Mouse (Mus musculus) neutrophil, adult 5-6 weeks (primary cell): ENCODE results near the gene Ppil1. TPM values are rescaled to one million over a fixed set of nuclear protein-coding genes. Genes with fewer than 3 reads are reported as not detected.
A peak's percentile ranks its signal among the peaks of the same experiment; 100 is the strongest.
"Not testable (repeated sequence)": the region's sequence is repeated elsewhere in the genome, so short reads cannot be mapped to it uniquely, and the experiment has no call there.

Source experiments
- ATAC-seq: fragments of 151-379, 151-347 bp; 2 replicates; pipeline ENCODE4 v1.8.0; 2017; ENCODE audit warnings: mild to moderate bottlenecking, moderate TSS enrichment; ENCODE audit not compliant: insufficient number of reproducible peaks, poor library complexity, low FRiP score, severe bottlenecking; ENCODE audit errors: extremely low read depth
- total RNA-seq: library from RNA; stranded (forward); fragments of 200-1000 nt; gene quantifications from 2 replicates; pipeline ENCODE4 v1.2.3, GENCODE M21; 2017

Gene Ppil1
- total RNA-seq, 1 experiment from 2014 or later, result 25.7 TPM

DNA sequence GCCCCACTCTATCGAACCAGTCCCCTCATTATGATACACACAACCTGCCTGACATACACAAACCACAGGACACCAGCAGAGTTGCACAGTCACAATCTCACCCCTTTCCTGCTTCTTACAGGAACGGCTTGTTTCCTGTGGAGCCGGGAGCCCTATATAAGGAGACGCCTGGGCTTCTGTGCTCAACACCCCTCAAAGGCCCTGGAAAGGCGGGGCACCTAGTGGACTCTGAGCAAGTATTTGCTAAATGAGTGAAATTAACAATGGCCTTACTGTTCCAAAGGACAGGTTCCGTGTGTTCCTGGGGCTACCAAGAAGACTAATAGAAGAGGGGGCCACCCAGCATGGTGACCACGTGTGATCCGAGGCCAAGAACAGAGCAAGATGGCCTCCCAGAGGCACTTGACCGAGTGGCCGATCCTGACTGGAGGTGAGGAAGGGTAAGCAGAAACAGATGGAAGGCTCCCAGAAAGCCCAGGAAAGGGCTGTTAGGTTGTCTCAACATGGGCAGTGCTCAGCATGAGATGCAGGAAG is 5.9 kb downstream of the Ppil1 start:
- no peak for ATAC-seq

DNA sequence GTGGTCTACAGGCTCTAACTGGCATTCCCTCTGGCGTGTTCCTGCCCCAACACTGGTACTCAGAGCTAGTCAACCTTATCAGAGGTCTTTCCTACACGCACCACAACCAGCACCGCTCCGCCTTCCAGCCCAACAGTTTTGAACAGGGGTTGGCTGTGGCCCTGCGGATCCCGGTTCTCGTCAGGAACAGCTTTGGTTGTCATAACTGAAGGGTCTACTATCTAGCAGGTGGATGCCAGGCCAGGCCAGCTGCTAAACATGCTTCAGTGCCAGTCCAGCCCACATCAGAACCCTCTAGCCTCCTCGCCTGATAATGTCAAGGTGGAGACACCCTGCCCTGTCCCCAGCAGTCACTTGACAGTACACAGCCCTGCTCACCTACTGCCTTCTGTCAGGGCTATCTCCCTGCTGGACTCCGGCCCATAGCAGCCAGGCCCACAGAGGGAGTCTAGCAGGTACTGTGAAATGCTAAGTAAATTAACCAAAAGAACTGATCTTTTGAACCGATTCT is 6.9 kb downstream of the Ppil1 start:
- ATAC-seq, result no peak

DNA sequence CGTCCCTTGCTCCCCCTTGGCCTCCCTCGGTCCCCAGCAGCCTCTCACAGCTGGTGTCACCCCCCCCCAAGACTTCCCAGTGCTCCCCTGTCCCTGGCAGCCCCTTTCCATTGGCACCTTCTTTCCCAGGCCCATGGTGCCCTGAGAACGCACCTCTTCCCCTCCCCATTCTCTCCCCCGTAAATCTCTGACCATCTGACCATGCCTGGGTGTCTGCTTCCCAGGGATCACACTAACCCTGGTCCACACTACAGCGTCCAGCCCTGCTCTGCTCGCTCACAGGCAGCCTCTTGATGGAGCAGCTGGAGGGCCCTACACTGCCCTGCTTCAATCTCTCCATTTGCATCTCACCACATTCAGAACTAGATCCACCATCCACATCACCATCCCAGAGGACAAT is 7.5 kb downstream of the Ppil1 start:
- no peak for ATAC-seq

- ATAC-seq, result not testable (repeated sequence)
Observed at GRCm38 (mm10) chr17:29254784-29255183, 9.2 kb downstream of the Ppil1 start.

- ATAC-seq, result no peak
Observed at GRCm38 (mm10) chr17:29253684-29254083, 10.3 kb downstream of the Ppil1 start.

GRCm38 (mm10) chr17:29253236-29253635 is 10.8 kb downstream of the Ppil1 start:
- ATAC-seq, result no peak

GRCm38 (mm10) chr17:29251608-29252390 is 12.2 kb downstream of the Ppil1 start:
- ATAC-seq, result no peak

DNA sequence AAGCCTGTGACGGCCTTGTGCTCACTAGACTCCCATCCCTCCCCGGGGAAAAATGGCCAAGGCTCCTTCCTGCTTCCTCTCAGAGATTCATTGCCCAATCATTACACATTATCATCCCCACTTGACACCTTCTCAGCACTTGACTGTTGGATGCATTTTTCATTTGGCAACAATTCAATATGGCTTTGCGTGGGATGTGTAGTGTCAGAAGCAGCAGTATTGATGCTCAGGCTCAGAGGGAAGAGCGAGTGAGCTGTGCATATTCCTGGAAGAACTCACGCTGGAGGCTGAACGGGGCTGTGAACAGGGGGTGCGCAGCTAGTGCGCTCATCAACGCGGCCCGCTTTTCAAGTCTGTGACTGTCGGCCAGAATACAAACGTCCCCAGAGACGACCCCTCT is 13.0 kb downstream of the Ppil1 start:
- ATAC-seq, result not testable (repeated sequence)

DNA sequence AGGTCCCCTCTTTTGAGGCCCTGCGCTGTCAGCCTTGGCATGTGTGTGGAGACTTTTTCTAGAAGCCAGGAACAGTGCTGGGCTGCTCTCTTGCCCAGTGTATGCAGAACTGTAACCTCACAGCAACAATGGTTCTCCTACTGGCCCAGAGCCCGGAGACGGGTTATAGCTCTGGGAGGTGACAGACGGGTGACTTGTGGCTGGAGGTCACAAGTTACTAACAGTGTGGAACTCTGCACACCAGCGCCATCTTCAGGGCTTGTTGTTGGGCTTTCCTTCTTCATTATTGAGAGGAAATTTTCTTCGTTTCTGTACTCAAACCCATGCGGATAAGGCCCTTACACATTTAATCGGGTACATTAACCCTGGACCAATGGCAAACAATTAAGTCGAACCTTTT is 14.5 kb downstream of the Ppil1 start:
- ATAC-seq, result no peak

DNA sequence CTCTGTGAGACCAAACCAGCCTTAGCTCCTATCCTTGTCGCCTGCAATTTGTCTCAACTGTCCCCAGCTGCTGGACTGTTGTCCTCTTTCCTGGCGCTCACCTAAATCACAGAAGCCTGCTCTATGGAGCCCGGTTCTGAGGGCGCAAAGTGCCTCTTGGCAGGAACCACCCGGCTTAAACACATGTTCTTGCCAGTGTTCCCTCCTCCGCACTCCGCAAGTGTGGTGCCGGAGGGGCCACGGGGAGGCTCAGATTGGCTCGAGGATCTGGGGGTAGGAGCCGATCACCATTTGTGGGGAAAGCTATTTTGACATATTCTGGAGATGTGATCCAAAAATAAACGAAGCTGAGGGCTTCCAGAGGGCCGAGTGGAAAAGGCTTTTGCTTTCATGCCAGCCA is 16.1 kb downstream of the Ppil1 start:
- no peak for ATAC-seq

- ATAC-seq, result 0 out of 2 replicates have a peak, but pooled peaks have one; percentile 40
Observed at GRCm38 (mm10) chr17:29246602-29247001, 17.4 kb downstream of the Ppil1 start.

- ATAC-seq, result no peak
Observed at GRCm38 (mm10) chr17:29245725-29246124, 18.3 kb downstream of the Ppil1 start.

- ATAC-seq, result no peak
Observed at GRCm38 (mm10) chr17:29244912-29245311, 19.1 kb downstream of the Ppil1 start.

DNA sequence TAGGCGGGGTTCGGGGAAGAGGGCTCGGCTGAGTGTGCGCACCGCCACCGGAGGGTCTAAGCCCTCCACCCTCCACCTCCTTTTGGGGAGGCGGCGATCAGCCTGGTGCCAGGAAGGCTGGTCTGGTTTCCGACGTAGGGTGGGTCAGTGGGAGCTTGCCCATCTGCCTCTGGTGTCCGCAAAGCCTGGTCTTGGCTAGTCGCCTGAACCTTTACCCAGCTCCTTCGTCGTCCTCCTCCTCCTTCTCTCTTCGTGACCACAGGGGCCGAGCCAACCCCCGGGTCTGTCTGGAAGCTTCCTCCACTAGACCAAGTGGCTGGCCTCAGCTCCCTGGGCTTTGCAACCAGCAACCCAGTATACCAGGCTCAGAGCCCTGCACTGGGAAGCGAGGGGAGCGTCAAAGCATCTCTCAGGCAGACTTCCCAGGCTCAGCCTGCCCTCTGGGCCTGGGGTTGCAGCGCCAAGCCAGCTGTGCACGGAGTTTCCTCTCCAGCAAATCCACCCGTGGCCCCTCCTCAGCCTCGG is 25.5 kb downstream of the Ppil1 start:
- ATAC-seq, result no peak

GRCm38 (mm10) chr17:29237772-29238420 is 26.1 kb downstream of the Ppil1 start, which contains the start of gene Cpne5:
Gene Cpne5, minus strand, starts transcription at chr17:29238167.
- ATAC-seq, result no peak

GRCm38 (mm10) chr17:29237267-29237771 is 26.7 kb downstream of the Ppil1 start:
- no peak for ATAC-seq

GRCm38 (mm10) chr17:29236111-29236510 is 27.9 kb downstream of the Ppil1 start:
- ATAC-seq, result no peak

- ATAC-seq, result no peak
Observed at GRCm38 (mm10) chr17:29231109-29231508, 32.9 kb downstream of the Ppil1 start.

DNA sequence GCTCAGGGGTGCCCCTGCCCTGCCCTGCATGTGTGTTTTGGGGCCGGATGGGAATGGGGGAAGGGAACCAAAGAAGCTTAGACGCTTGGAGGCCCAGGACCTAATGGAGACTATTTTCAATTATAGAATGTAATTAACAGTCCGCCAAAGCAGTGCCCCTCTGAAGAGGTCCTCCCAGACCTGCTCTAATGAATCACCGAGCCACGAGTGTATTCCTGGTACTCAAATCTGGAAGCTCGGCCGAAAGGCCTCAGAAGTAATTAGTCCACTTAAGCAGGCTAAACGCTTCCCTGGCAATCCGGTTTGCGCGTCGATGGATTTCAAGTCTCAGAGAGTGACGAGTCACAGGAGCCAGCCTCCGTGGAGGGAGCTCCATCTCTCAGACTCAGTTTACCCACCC is 43.4 kb downstream of the Ppil1 start:
- ATAC-seq, result no peak
